20 mouse cellular contexts compared by ENCODE assay signal in genomic region chr6:49148368-49148767, GRCm38 (mm10).
DNase-seq lines count a peak whose midpoint lies in the region; ATAC-seq lines count a peak whose summit lies in the region.
"Had no signal": no experiment of that assay in that cellular context is flagged by ENCODE, and none has a peak within 500 bp of the region (broad histone marks: within the 10 kb centered on the region; RNA-seq: fewer than 3 reads in every experiment).

No protein-coding gene starts in this region.

- WGBS in heart, embryonic 13.5 days, result 70% methylated on average over 7 of the region's 7 CpGs
- 47% methylated on average over 7 of the region's 7 CpGs for WGBS in lung, embryonic 15.5 days
- WGBS in kidney, embryonic 16.5 days, result 59% methylated on average over 7 of the region's 7 CpGs
- WGBS in stomach, embryonic 15.5 days, result 67% methylated on average over 7 of the region's 7 CpGs

- no peaks in the 10 kb centered on the region for H3K9me3 ChIP-seq in heart, embryonic 13.5 days
- H3K9me3 ChIP-seq in lung, embryonic 15.5 days, result no peaks in the 10 kb centered on the region
- H3K9me3 ChIP-seq in kidney, embryonic 16.5 days (ENCODE audit: low read length), result no peaks in the 10 kb centered on the region
- no peaks in the 10 kb centered on the region for H3K9me3 ChIP-seq in stomach, embryonic 15.5 days
- H3K9me3 ChIP-seq: embryonic facial prominence, embryonic 15.5 days; forebrain, embryonic 10.5 days; hindbrain, embryonic 10.5 days; limb, embryonic 13.5 days; neural tube, embryonic 12.5 days had no signal

- 0 out of 2 replicates have a peak overlapping the region, but pooled peaks have one; percentile 56 for H3K27ac ChIP-seq in heart, embryonic 13.5 days (replicated peaks)
- H3K27ac ChIP-seq in lung, embryonic 15.5 days, result peak overlapping the region; percentile 80
- H3K27ac ChIP-seq in kidney, embryonic 16.5 days (ENCODE audit: low read length), result peak overlapping the region; percentile 84
- peak overlapping the region; percentile 89 for H3K27ac ChIP-seq in stomach, embryonic 15.5 days
- H3K27ac ChIP-seq: embryonic facial prominence, embryonic 15.5 days; forebrain, embryonic 10.5 days; hindbrain, embryonic 10.5 days; limb, embryonic 13.5 days; neural tube, embryonic 12.5 days had no signal

- DNase-seq in heart, postnatal 14 days, result no peak
- no peak for DNase-seq in lung, postnatal 36 days
- DNase-seq in layer of hippocampus, adult 9-11 months, result no peak
- no peak for DNase-seq in retina, embryonic 14.5 days (ENCODE audit: low spot score)
- DNase-seq: adrenal gland, adult 2 months; cerebellum, postnatal 14 days; embryo, embryonic 11 days; gastrocnemius, postnatal 14 days; lung, adult 2 months; right cerebral cortex, postnatal 25 days; thymus, adult 2 months had no signal

- peaks cover 81% of the 10 kb centered on the region for H3K4me1 ChIP-seq in heart, embryonic 13.5 days
- H3K4me1 ChIP-seq in lung, embryonic 15.5 days, result peaks cover 30% of the 10 kb centered on the region
- H3K4me1 ChIP-seq in kidney, embryonic 16.5 days (ENCODE audit: insufficient read depth, low read length), result peaks cover 29% of the 10 kb centered on the region
- 0 out of 2 replicates have a peak, but pooled peaks cover 29% of the 10 kb centered on the region for H3K4me1 ChIP-seq in stomach, embryonic 15.5 days

- no peaks in the 10 kb centered on the region for H3K36me3 ChIP-seq in heart, embryonic 13.5 days
- H3K36me3 ChIP-seq in lung, embryonic 15.5 days, result no peaks in the 10 kb centered on the region
- H3K36me3 ChIP-seq in kidney, embryonic 16.5 days (ENCODE audit: insufficient read depth, low read length), result no peaks in the 10 kb centered on the region
- H3K36me3 ChIP-seq in stomach, embryonic 15.5 days, result no peaks in the 10 kb centered on the region
- H3K36me3 ChIP-seq: embryonic facial prominence, embryonic 15.5 days; limb, embryonic 13.5 days; neural tube, embryonic 12.5 days had no signal

- no peaks in the 10 kb centered on the region for H3K27me3 ChIP-seq in heart, embryonic 13.5 days (replicated peaks)
- no peaks in the 10 kb centered on the region for H3K27me3 ChIP-seq in lung, embryonic 15.5 days
- no peaks in the 10 kb centered on the region for H3K27me3 ChIP-seq in kidney, embryonic 16.5 days (ENCODE audit: insufficient read depth, low read length)
- no peaks in the 10 kb centered on the region for H3K27me3 ChIP-seq in stomach, embryonic 15.5 days (replicated peaks)
- H3K27me3 ChIP-seq: embryonic facial prominence, embryonic 15.5 days; limb, embryonic 13.5 days; neural tube, embryonic 12.5 days had no signal

- no peak overlapping the region for H3K4me2 ChIP-seq in heart, embryonic 13.5 days
- no peak overlapping the region for H3K4me2 ChIP-seq in lung, embryonic 15.5 days
- H3K4me2 ChIP-seq in kidney, embryonic 16.5 days (replicated peaks; ENCODE audit: low read depth, low read length), result no peak overlapping the region
- H3K4me2 ChIP-seq in stomach, embryonic 15.5 days, result peak overlapping the region; percentile 33; the same call in 1 of the 2 replicates
- H3K4me2 ChIP-seq: embryonic facial prominence, embryonic 15.5 days; limb, embryonic 13.5 days; neural tube, embryonic 12.5 days had no signal

- intact Hi-C loops in heart, postnatal 14 days (cut with DNase I), result no loop called here

- H3K9ac ChIP-seq in heart, embryonic 13.5 days, result no peak overlapping the region
- no peak overlapping the region for H3K9ac ChIP-seq in lung, embryonic 15.5 days
- no peak overlapping the region for H3K9ac ChIP-seq in kidney, embryonic 16.5 days (replicated peaks; ENCODE audit: low read length)
- H3K9ac ChIP-seq in stomach, embryonic 15.5 days, result no peak overlapping the region
- H3K9ac ChIP-seq: embryonic facial prominence, embryonic 15.5 days; limb, embryonic 13.5 days; neural tube, embryonic 12.5 days had no signal

- H3K4me3 ChIP-seq in heart, embryonic 13.5 days, result no peak overlapping the region
- no peak overlapping the region for H3K4me3 ChIP-seq in lung, embryonic 15.5 days
- H3K4me3 ChIP-seq in kidney, embryonic 16.5 days (ENCODE audit: low read length), result no peak overlapping the region
- H3K4me3 ChIP-seq in stomach, embryonic 15.5 days (replicated peaks), result no peak overlapping the region
- H3K4me3 ChIP-seq: embryonic facial prominence, embryonic 15.5 days; forebrain, embryonic 10.5 days; hindbrain, embryonic 10.5 days; limb, embryonic 13.5 days; neural tube, embryonic 12.5 days had no signal

- no peak for ATAC-seq in heart, embryonic 13.5 days (ENCODE audit: extremely low read depth, insufficient number of reproducible peaks, low FRiP score, low TSS enrichment)
- ATAC-seq in lung, embryonic 15.5 days (ENCODE audit: borderline replicate concordance, extremely low read depth, low FRiP score, low TSS enrichment), result no peak
- ATAC-seq in kidney, embryonic 16.5 days (ENCODE audit: low FRiP score, low TSS enrichment), result no peak
- ATAC-seq in stomach, embryonic 15.5 days (ENCODE audit: insufficient read depth, low FRiP score, low read depth), result no peak
